Mouse (Mus musculus) natural killer cell, adult 2 months (primary cell): ENCODE results near the gene Itih3.
A peak's percentile ranks its signal among the peaks of the same experiment; 100 is the strongest.

Experiments used
- DNase-seq, 2 experiments: peaks; one replicate each; pipeline ENCODE4 v3.0.0; 2022; ENCODE audit warnings: low spot score in 2 of 2

Itih3 gene

GRCm38 (mm10) chr14:30923375-30924105 is at the start of gene Itih3:
Gene Itih3, minus strand, starts transcription at chr14:30923760.
- no peak for DNase-seq

GRCm38 (mm10) chr14:30960366-30960765 is 36.8 kb upstream of the Itih3 start:
- no peak for DNase-seq

GRCm38 (mm10) chr14:30959031-30959430 is 35.5 kb upstream of the Itih3 start:
- DNase-seq: no peak

- no peak for DNase-seq
These were observed 35.0 kb upstream of the Itih3 start for GRCm38 (mm10) chr14:30958517-30958916.

GRCm38 (mm10) chr14:30951154-30951825 is 27.7 kb upstream of the Itih3 start, which contains the start of gene Nek4:
Gene Nek4, plus strand, starts transcription at chr14:30951377.
- DNase-seq: peak; percentile 95 to 96

- DNase-seq: no peak
These were observed 26.4 kb upstream of the Itih3 start for GRCm38 (mm10) chr14:30949986-30950385.

GRCm38 (mm10) chr14:30944745-30945144 is 21.2 kb upstream of the Itih3 start:
- no peak for DNase-seq

- DNase-seq: peak; percentile 37 to 49
These were observed 20.5 kb upstream of the Itih3 start for GRCm38 (mm10) chr14:30943860-30944674.

GRCm38 (mm10) chr14:30943038-30943437 is 19.5 kb upstream of the Itih3 start, which contains the start of gene Itih1:
Gene Itih1, minus strand, starts transcription at chr14:30943289.
- no peak for DNase-seq

GRCm38 (mm10) chr14:30942254-30942653 is 18.7 kb upstream of the Itih3 start:
- DNase-seq: no peak

GRCm38 (mm10) chr14:30933351-30933750 is 9.8 kb upstream of the Itih3 start:
- no peak for DNase-seq

- DNase-seq: no peak
These were observed 6.8 kb upstream of the Itih3 start for GRCm38 (mm10) chr14:30930386-30930785.

GRCm38 (mm10) chr14:30925492-30925891 is 1.9 kb upstream of the Itih3 start:
- no peak for DNase-seq

- DNase-seq: no peak
These were observed 1.4 kb downstream of the Itih3 start for GRCm38 (mm10) chr14:30922053-30922670.

- no peak for DNase-seq
These were observed 7.0 kb downstream of the Itih3 start for GRCm38 (mm10) chr14:30916516-30916915.

GRCm38 (mm10) chr14:30913404-30913803 is 10.2 kb downstream of the Itih3 start:
- DNase-seq: no peak

GRCm38 (mm10) chr14:30912641-30913040 is 10.9 kb downstream of the Itih3 start:
- DNase-seq: no peak

- DNase-seq: no peak
These were observed 12.4 kb downstream of the Itih3 start for GRCm38 (mm10) chr14:30911141-30911540.

- peak in 1 of 2 experiments; percentile 16 for DNase-seq
These were observed 15.7 kb downstream of the Itih3 start for GRCm38 (mm10) chr14:30907814-30908265.

GRCm38 (mm10) chr14:30906001-30906400 is 17.6 kb downstream of the Itih3 start:
- DNase-seq: no peak

GRCm38 (mm10) chr14:30904307-30904706 is 19.3 kb downstream of the Itih3 start:
- DNase-seq: no peak

GRCm38 (mm10) chr14:30903036-30903435 is 20.5 kb downstream of the Itih3 start:
- DNase-seq: no peak
